Mouse (Mus musculus): ENCODE results near the gene Chrna4.

GRCm38 (mm10) chr2:181043437-181043836, at the start of gene Chrna4:
- TF ChIP-seq CTCF (IDR thresholded peaks at IDR 0.05; ENCODE audit: extremely low read depth, insufficient read depth, insufficient read length, insufficient replicate concordance) (no peak), POLR2A (IDR thresholded peaks at IDR 0.05; ENCODE audit: low read depth, low read length) (no peak)

All from spleen, adult 2 months (tissue).